Mouse (Mus musculus): ENCODE results near the gene Cd70. TPM values are rescaled to one million over a fixed set of nuclear protein-coding genes. Genes with fewer than 3 reads are reported as not detected.

Gene Cd70
- polyA plus RNA-seq, 1 experiment: 0.27 TPM

DNA sequence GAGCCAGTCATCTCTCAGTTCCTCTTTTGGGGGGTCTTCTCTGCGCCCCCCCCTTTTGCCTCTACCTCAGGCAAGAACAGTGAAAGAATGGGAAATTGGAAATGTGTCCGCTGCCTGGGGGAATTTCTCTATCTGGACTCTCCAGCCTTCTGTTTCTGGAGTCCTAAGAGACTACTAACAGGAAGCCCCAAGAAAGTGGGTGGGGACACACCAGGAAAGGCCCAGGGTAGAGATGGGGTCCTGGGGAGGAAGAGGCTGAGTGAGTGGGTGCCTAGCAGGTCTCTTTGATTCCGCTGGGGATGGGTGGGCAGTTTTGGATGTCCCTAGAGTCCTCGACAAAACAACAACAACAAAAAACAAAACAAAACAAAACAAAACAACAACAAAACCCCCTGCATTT is 45.1 kb downstream of the Cd70 start:
- WGBS: 54% methylated on average over 4 of the region's 4 CpGs
- DNase-seq (ENCODE audit: low read depth, low spot score): no peak

DNA sequence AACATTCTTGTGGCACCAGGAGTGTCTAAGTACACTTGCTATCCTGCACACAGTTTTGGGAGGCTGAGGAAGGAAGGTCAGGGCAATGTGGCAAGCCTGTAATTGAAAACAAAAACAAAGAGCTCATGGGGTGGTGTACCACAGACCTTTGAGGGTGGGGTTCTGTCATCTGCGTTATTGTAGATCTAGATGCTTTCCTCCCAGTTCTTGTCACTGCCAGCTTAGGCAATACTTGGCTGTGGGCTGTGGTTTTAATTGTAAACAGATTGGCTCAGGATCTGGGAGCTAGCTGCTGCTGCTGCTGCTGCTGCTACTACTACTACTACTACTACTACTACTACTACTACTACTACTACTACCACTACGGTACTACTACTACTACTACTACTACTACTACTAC is 47.3 kb downstream of the Cd70 start:
- WGBS: 75% methylated on average over 2 of the region's 2 CpGs
- no peak for DNase-seq (ENCODE audit: low read depth, low spot score)

GRCm38 (mm10) chr17:57099629-57100325 is 49.8 kb downstream of the Cd70 start:
- DNase-seq (ENCODE audit: low read depth, low spot score): no peak
- 31% methylated on average over 10 of the region's 10 CpGs for WGBS

DNA sequence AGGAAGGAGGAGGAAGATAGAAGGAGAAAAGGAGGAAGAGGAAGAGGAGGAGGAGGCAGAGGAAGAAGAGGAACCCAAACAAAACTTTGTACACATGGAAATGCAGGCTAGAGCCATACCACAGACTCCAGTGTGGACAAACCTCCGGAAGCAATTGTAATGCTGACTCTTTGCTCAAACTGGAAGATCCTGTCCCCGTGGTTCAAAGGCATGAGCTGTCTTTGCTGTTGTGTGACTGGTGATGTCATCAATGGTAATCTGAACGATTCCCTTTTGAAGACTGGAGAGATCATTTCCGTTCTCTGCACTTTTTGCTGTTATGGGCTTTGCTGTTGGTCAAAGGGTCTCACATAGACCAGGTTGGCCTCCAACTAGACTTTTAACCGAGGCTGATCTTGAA is 51.3 kb downstream of the Cd70 start:
- no peak for DNase-seq (ENCODE audit: low read depth, low spot score)
- 58% methylated on average over 5 of the region's 5 CpGs for WGBS

- peak; percentile 45 for DNase-seq (ENCODE audit: low read depth, low spot score)
- WGBS: 1% methylated on average over 11 of the region's 11 CpGs
Measured at GRCm38 (mm10) chr17:57096623-57096920, 53.0 kb downstream of the Cd70 start.

Other genes starting within 250 kb of the Cd70 start
- 32.3 and 39.8 TPM in 2 replicates for gene Mllt1, start 214.4 kb downstream of the Cd70 start, polyA plus RNA-seq (2012; rRNA removed)
- gene Acer1, start 167.7 kb downstream of the Cd70 start, polyA plus RNA-seq (2012; rRNA removed): 13.3 and 19.9 TPM in 2 replicates
- 124 and 128 TPM in 2 replicates for gene Clpp, start 159.5 kb downstream of the Cd70 start, polyA plus RNA-seq (2012; rRNA removed)
- gene Alkbh7, start 152.4 kb downstream of the Cd70 start, polyA plus RNA-seq (2012; rRNA removed): 30.1 and 31.5 TPM in 2 replicates
- gene Pspn, start 149.8 kb downstream of the Cd70 start, polyA plus RNA-seq (2012; rRNA removed): not detected in 2 replicates
- 37.4 and 43.8 TPM in 2 replicates for gene Gtf2f1, start 138.5 kb downstream of the Cd70 start, polyA plus RNA-seq (2012; rRNA removed)
- gene Gm17949, start 138.3 kb downstream of the Cd70 start, polyA plus RNA-seq (2012; rRNA removed): not detected in 2 replicates
- 45.6 and 60.9 TPM in 2 replicates for gene Khsrp, start 118.3 kb downstream of the Cd70 start, polyA plus RNA-seq (2012; rRNA removed)
- gene Slc25a41, start 108.1 kb downstream of the Cd70 start, polyA plus RNA-seq (2012; rRNA removed): not detected in 2 replicates
- 175 and 198 TPM in 2 replicates for gene Crb3, start 90.7 kb downstream of the Cd70 start, polyA plus RNA-seq (2012; rRNA removed)
- gene Slc25a23, start 89.9 kb downstream of the Cd70 start, polyA plus RNA-seq (2012; rRNA removed): 16.5 TPM in 2 replicates
- gene Dennd1c, start 71.3 kb downstream of the Cd70 start, polyA plus RNA-seq (2012; rRNA removed): 7.2 and 10.8 TPM in 2 replicates
- 3.2 and 4.2 TPM in 2 replicates for gene Tubb4a, start 62.0 kb downstream of the Cd70 start, polyA plus RNA-seq (2012; rRNA removed)
- gene Tnfsf9, start 44.5 kb downstream of the Cd70 start, polyA plus RNA-seq (2012; rRNA removed): 3.3 and 3.5 TPM in 2 replicates
- 0.92 and 1.1 TPM in 2 replicates for gene Tnfsf14, start 44.4 kb upstream of the Cd70 start, polyA plus RNA-seq (2012; rRNA removed)
- gene C3, start 78.4 kb upstream of the Cd70 start, polyA plus RNA-seq (2012; rRNA removed): 72.7 and 75.6 TPM in 2 replicates
- 43.2 and 58.0 TPM in 2 replicates for gene Gpr108, start 98.7 kb upstream of the Cd70 start, polyA plus RNA-seq (2012; rRNA removed)
- gene Trip10, start 99.7 kb upstream of the Cd70 start, polyA plus RNA-seq (2012; rRNA removed): 26.4 and 28.5 TPM in 2 replicates
- 8.8 and 9.4 TPM in 2 replicates for gene Vav1, start 129.3 kb upstream of the Cd70 start, polyA plus RNA-seq (2012; rRNA removed)
- gene Adgre1, start 208.9 kb upstream of the Cd70 start, polyA plus RNA-seq (2012; rRNA removed): 5.3 and 10.5 TPM in 2 replicates

Data from large intestine, adult 2 months (tissue).